Mouse (Mus musculus) heart, embryonic 12.5 days (tissue): ENCODE measurements around the gene Gli2. TPM values are rescaled to one million over a fixed set of nuclear protein-coding genes. Genes with fewer than 3 reads are reported as not detected.

ENCODE experiments used
- ATAC-seq: fragments of 200-750 bp; cut with Nextera tagmentation; 2 replicates; pipeline ENCODE4 v1.8.0; 2017; ENCODE audit warnings: moderate TSS enrichment, moderate library complexity; ENCODE audit not compliant: insufficient number of reproducible peaks, low FRiP score
- H3K27ac ChIP-seq: fragments of 300-500 bp; sonication (generic); 2 replicates; pipeline ENCODE4 v1.5.1; 2016; ENCODE audit warnings: mild to moderate bottlenecking, moderate library complexity; ENCODE audit not compliant: poor library complexity, severe bottlenecking
- H3K27me3 ChIP-seq: fragments of 300-500 bp; sonication (generic); replicated peaks from 2 replicates; pipeline ENCODE4 v1.6.1; 2016; ENCODE audit warnings: mild to moderate bottlenecking, moderate library complexity
- H3K36me3 ChIP-seq: fragments of 300-500 bp; sonication (generic); 2 replicates; pipeline ENCODE4 v1.6.1; 2016; ENCODE audit warnings: mild to moderate bottlenecking, moderate library complexity
- H3K4me1 ChIP-seq: fragments of 300-500 bp; sonication (generic); replicated peaks from 2 replicates; pipeline ENCODE4 v1.6.1; 2016; ENCODE audit warnings: mild to moderate bottlenecking
- H3K4me2 ChIP-seq: fragments of 300-500 bp; sonication (generic); 2 replicates; pipeline ENCODE4 v1.6.1; 2016; ENCODE audit warnings: mild to moderate bottlenecking, moderate library complexity
- H3K4me3 ChIP-seq: fragments of 300-500 bp; sonication (generic); 2 replicates; pipeline ENCODE4 v1.5.1; 2016; ENCODE audit warnings: mild to moderate bottlenecking
- H3K9ac ChIP-seq: fragments of 300-500 bp; sonication (generic); 2 replicates; pipeline ENCODE4 v1.6.1; 2016; ENCODE audit warnings: mild to moderate bottlenecking, moderate library complexity
- H3K9me3 ChIP-seq: fragments of 300-500 bp; sonication (generic); replicated peaks from 2 replicates; pipeline ENCODE4 v1.6.1; 2016; ENCODE audit warnings: mild to moderate bottlenecking, moderate library complexity
- WGBS: fragments of 180-500 bp; shearing (Covaris S2); methylation state at CpG from one replicate; pipeline ENCODE4 v1.1.7; 2016; 5-methylcytosine and 5-hydroxymethylcytosine counted together
- polyA plus RNA-seq: library from polyadenylated mRNA; unstranded; fragments of >200 nt; fragmentation: Nextera tagmentation; extraction: Ambion mirVana; gene quantifications from 2 replicates; pipeline ENCODE4 v1.2.1, GENCODE M21; 2016

Gli2 gene
- polyA plus RNA-seq, 1 experiment from 2014 or later: 4.0 TPM

- peak overlapping the region; percentile 25; the same call in 1 of the 2 replicates for H3K27ac ChIP-seq
- no peaks in the 10 kb centered on the region for H3K9me3 ChIP-seq
- 9% methylated on average over 21 of the region's 21 CpGs for WGBS
- no peak for ATAC-seq
- no peaks in the 10 kb centered on the region for H3K36me3 ChIP-seq
- peaks cover 21% of the 10 kb centered on the region for H3K27me3 ChIP-seq
- H3K4me1 ChIP-seq: peaks cover 25% of the 10 kb centered on the region
- peak overlapping the region; percentile 96 for H3K4me2 ChIP-seq
- H3K4me3 ChIP-seq: peak overlapping the region; percentile 51
- H3K9ac ChIP-seq: peak overlapping the region; percentile 66
Observed at GRCm38 (mm10) chr1:119051192-119051937, 2.1 kb downstream of the Gli2 start.

GRCm38 (mm10) chr1:119049812-119050615 is 3.4 kb downstream of the Gli2 start:
- ATAC-seq: no peak
- Histone ChIP-seq H3K36me3 (no peaks in the 10 kb centered on the region), H3K27ac (no peak overlapping the region), H3K4me3 (no peak overlapping the region), H3K4me2 (0 out of 2 replicates have a peak overlapping the region, but pooled peaks have one; percentile 96), H3K4me1 (peaks cover 25% of the 10 kb centered on the region), H3K9me3 (no peaks in the 10 kb centered on the region), H3K9ac (no peak overlapping the region), H3K27me3 (peaks cover 22% of the 10 kb centered on the region)
- 39% methylated on average over 10 of the region's 10 CpGs for WGBS

GRCm38 (mm10) chr1:119048988-119049387 is 4.4 kb downstream of the Gli2 start:
- no peak overlapping the region for H3K4me3 ChIP-seq
- no peaks in the 10 kb centered on the region for H3K36me3 ChIP-seq
- H3K9ac ChIP-seq: no peak overlapping the region
- H3K9me3 ChIP-seq: no peaks in the 10 kb centered on the region
- 0 out of 2 replicates have a peak overlapping the region, but pooled peaks have one; percentile 88 for H3K4me2 ChIP-seq
- peaks cover 25% of the 10 kb centered on the region for H3K4me1 ChIP-seq
- ATAC-seq: no peak
- WGBS: 15% methylated on average over 11 of the region's 11 CpGs
- H3K27ac ChIP-seq: no peak overlapping the region
- H3K27me3 ChIP-seq: peaks cover 22% of the 10 kb centered on the region

- Histone ChIP-seq H3K4me1 (peaks cover 25% of the 10 kb centered on the region), H3K27ac (no peak overlapping the region), H3K36me3 (no peaks in the 10 kb centered on the region), H3K4me2 (peak overlapping the region; percentile 88), H3K9me3 (no peaks in the 10 kb centered on the region), H3K27me3 (peaks cover 22% of the 10 kb centered on the region), H3K9ac (peak overlapping the region; percentile 86; the same call in 1 of the 2 replicates), H3K4me3 (peak overlapping the region; percentile 67)
- no peak for ATAC-seq
- 11% methylated on average over 6 of the region's 6 CpGs for WGBS
Observed at GRCm38 (mm10) chr1:119048547-119048946, 4.9 kb downstream of the Gli2 start.

- H3K4me2 ChIP-seq: peak overlapping the region; percentile 88
- ATAC-seq: peak; percentile 73
- 5% methylated on average over 54 of the region's 61 CpGs for WGBS
- peak overlapping the region; percentile 86 for H3K9ac ChIP-seq
- H3K27me3 ChIP-seq: peaks cover 22% of the 10 kb centered on the region
- H3K36me3 ChIP-seq: no peaks in the 10 kb centered on the region
- H3K4me1 ChIP-seq: peaks cover 25% of the 10 kb centered on the region
- peak overlapping the region; percentile 67 for H3K4me3 ChIP-seq
- no peaks in the 10 kb centered on the region for H3K9me3 ChIP-seq
- H3K27ac ChIP-seq: peak overlapping the region; percentile 45; the same call in 1 of the 2 replicates
Observed at GRCm38 (mm10) chr1:119047462-119048371, 5.7 kb downstream of the Gli2 start.

GRCm38 (mm10) chr1:119038436-119038835 is 15.0 kb downstream of the Gli2 start:
- Histone ChIP-seq H3K9ac (no peak overlapping the region), H3K36me3 (no peaks in the 10 kb centered on the region), H3K9me3 (no peaks in the 10 kb centered on the region), H3K4me3 (no peak overlapping the region), H3K27me3 (no peaks in the 10 kb centered on the region), H3K4me2 (no peak overlapping the region), H3K27ac (no peak overlapping the region), H3K4me1 (peaks cover 11% of the 10 kb centered on the region)
- ATAC-seq: no peak
- WGBS: 93% methylated on average over 1 of the region's 1 CpGs

GRCm38 (mm10) chr1:119035931-119036330 is 17.5 kb downstream of the Gli2 start:
- Histone ChIP-seq H3K4me3 (no peak overlapping the region), H3K9me3 (no peaks in the 10 kb centered on the region), H3K27ac (no peak overlapping the region), H3K4me1 (peaks cover 21% of the 10 kb centered on the region), H3K27me3 (no peaks in the 10 kb centered on the region), H3K4me2 (no peak overlapping the region), H3K36me3 (no peaks in the 10 kb centered on the region), H3K9ac (no peak overlapping the region)
- no peak for ATAC-seq
- WGBS: 77% methylated on average over 8 of the region's 8 CpGs

GRCm38 (mm10) chr1:119035301-119035700 is 18.1 kb downstream of the Gli2 start:
- Histone ChIP-seq H3K4me1 (peaks cover 21% of the 10 kb centered on the region), H3K9me3 (no peaks in the 10 kb centered on the region), H3K27me3 (no peaks in the 10 kb centered on the region), H3K27ac (no peak overlapping the region), H3K9ac (no peak overlapping the region), H3K4me2 (no peak overlapping the region), H3K36me3 (no peaks in the 10 kb centered on the region), H3K4me3 (no peak overlapping the region)
- no peak for ATAC-seq
- 59% methylated on average over 9 of the region's 9 CpGs for WGBS

GRCm38 (mm10) chr1:119034163-119034705 is 19.2 kb downstream of the Gli2 start:
- peak overlapping the region; percentile 15; the same call in 1 of the 2 replicates for H3K4me2 ChIP-seq
- no peaks in the 10 kb centered on the region for H3K9me3 ChIP-seq
- H3K36me3 ChIP-seq: no peaks in the 10 kb centered on the region
- H3K4me1 ChIP-seq: peaks cover 21% of the 10 kb centered on the region
- no peak overlapping the region for H3K4me3 ChIP-seq
- WGBS: 46% methylated on average over 13 of the region's 13 CpGs
- H3K27me3 ChIP-seq: no peaks in the 10 kb centered on the region
- H3K9ac ChIP-seq: peak overlapping the region; percentile 49; the same call in 1 of the 2 replicates
- peak overlapping the region; percentile 90 for H3K27ac ChIP-seq
- ATAC-seq: no peak

- peak overlapping the region; percentile 15 for H3K4me2 ChIP-seq
- no peaks in the 10 kb centered on the region for H3K9me3 ChIP-seq
- peak overlapping the region; percentile 49 for H3K9ac ChIP-seq
- H3K4me1 ChIP-seq: peaks cover 21% of the 10 kb centered on the region
- H3K27me3 ChIP-seq: no peaks in the 10 kb centered on the region
- no peaks in the 10 kb centered on the region for H3K36me3 ChIP-seq
- peak overlapping the region; percentile 90 for H3K27ac ChIP-seq
- ATAC-seq: peak; percentile 90
- H3K4me3 ChIP-seq: no peak overlapping the region
- WGBS: 44% methylated on average over 3 of the region's 3 CpGs
Observed at GRCm38 (mm10) chr1:119033450-119034162, 19.8 kb downstream of the Gli2 start.
